Mouse (Mus musculus) heart, postnatal 0 days (tissue): Measurements from ENCODE around the gene Cldn4.

Experiments used
- CTCF ChIP-seq: IDR thresholded peaks from 2 replicates; pipeline ENCODE4 v1.5.1; 2016; ENCODE audit warnings: antibody characterized with exemption, control low read depth, low read depth
- EP300 ChIP-seq: IDR thresholded peaks from 2 replicates; pipeline ENCODE4 v1.6.1; 2016; ENCODE audit warnings: antibody characterized with exemption, low read depth

- no peak for TF ChIP-seq CTCF
- TF ChIP-seq EP300: no peak
Observed at GRCm38 (mm10) chr5:134913352-134913751, 33.4 kb downstream of the Cldn4 start.
